Mouse (Mus musculus) thymus, adult 2 months (tissue): Measurements from ENCODE around the gene Ttc39b.

Experiments used
- CTCF ChIP-seq: fragments of 200-500 bp; IDR thresholded peaks from 2 replicates; pipeline ENCODE4 v1.5.1; 2012; ENCODE audit warnings: mild to moderate bottlenecking, control low read depth, low read length, moderate library complexity, borderline replicate concordance; ENCODE audit not compliant: control insufficient read depth, poor library complexity, insufficient read depth; ENCODE audit errors: extremely low read depth
- POLR2A ChIP-seq: fragments of 200-500 bp; IDR thresholded peaks from 2 replicates; pipeline ENCODE4 v1.6.1; 2012; ENCODE audit warnings: mild to moderate bottlenecking, low read length, control low read depth, moderate library complexity; ENCODE audit not compliant: control insufficient read depth, poor library complexity, insufficient read depth; ENCODE audit errors: extremely low read depth

- TF ChIP-seq POLR2A (no peak), CTCF (no peak)
Measured at GRCm38 (mm10) chr4:83339393-83339792, 15.3 kb upstream of the Ttc39b start.
